Mouse (Mus musculus): ENCODE data around the gene Proca1.

GRCm38 (mm10) chr11:78211513-78211912 lies 18.3 kb downstream of the Proca1 start:
- TF ChIP-seq CTCF (IDR thresholded peaks at IDR 0.05; ENCODE audit: extremely low read depth, insufficient read length, insufficient replicate concordance, low read depth, low read length) (no peak), POLR2A (IDR thresholded peaks at IDR 0.05; ENCODE audit: low read depth, low read length) (no peak)

Measured in small intestine, adult 2 months (tissue).